Mouse (Mus musculus): Measurements from ENCODE around the gene Ssb.
"Not testable (repeated sequence)": the region's sequence is repeated elsewhere in the genome, so short reads cannot be mapped to it uniquely, and the experiment has no call there.

The Ssb gene

DNA sequence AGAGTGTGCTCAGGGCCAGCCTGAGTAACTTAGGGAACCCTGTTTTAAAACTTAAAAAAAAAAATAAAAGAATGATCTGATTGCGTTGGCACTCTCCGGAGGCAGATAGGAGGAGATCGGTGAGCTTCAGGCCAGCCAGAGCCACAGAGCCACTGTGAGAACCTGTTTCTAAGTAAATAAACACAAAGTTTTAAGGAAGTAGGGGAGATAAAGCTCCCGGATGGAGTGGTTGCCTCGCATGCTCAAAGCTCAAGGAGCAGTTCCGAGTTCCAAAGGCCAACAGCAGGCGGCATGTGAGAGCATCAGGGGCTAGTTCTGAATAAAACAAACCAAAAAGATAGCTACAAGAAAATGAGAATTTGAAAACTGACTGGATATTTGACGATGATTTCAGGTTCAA is 5.0 kb upstream of the Ssb start:
- in situ Hi-C loops (cut with MboI; ENCODE audit: unreplicated experiment in 2 of 2), result loop anchor here (5.0 to 10.0 kb wide), 2 partner anchors 101 to 222 kb away; no protein-coding TSS in a partner anchor

DNA sequence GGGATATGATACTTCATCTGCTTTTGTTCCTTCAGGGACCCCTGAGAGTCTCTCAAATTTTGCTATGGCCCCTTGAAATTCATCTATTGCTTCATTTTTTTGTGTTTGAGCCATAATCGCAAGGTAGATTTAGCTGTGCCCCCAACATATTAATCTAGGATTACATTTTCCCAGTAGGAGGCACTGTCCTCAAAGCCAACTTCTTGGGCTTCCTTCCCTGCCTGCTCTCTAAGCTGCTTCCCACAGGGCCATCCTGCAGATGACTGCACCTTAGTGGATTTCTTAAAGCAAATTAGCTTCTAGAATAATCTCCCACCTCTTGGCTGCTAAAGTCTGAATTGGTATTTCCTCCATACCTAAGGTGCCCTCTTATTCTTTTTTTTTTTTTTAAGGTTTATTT is 3.5 kb upstream of the Ssb start:
- in situ Hi-C loops (cut with MboI; ENCODE audit: unreplicated experiment in 2 of 2), result loop anchor here (5.0 to 10.0 kb wide), 2 partner anchors 99 to 223 kb away; no protein-coding TSS in a partner anchor

DNA sequence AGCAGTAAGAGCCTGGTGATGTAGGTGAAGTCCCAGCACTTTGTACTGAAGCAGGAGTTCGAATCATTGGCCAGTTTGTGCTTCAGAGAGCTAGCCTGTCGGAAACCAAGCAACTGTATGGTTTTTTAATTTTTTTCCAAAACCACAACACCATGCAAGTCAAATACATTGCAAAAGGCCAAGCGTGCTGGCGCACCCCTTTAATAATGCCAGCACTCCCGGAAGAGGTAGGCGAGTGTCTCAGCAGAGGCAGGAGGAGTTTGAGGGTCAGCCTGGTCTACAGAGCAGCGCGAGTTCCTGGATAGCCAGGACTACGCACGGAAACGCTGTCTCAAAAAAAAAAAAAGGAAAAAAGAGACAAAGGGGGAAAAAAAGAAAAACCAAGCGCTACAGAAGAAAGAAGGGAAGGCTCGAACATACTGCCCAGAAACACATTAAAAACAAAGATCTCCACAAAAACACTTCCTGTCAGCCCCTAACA is 350 bp upstream of the Ssb start:
- in situ Hi-C loops (cut with MboI; ENCODE audit: unreplicated experiment in 2 of 2), result loop anchor here in 1 of 2 experiments (5.0 kb wide), 1 partner anchor 134 kb away; no protein-coding TSS in a partner anchor

- in situ Hi-C loops (cut with MboI; ENCODE audit: unreplicated experiment in 2 of 2), result loop anchor here in 1 of 2 experiments (5.0 kb wide), 1 partner anchor 135 kb away; no protein-coding TSS in a partner anchor
Measured at GRCm38 (mm10) chr2:69862117-69862657, 825 bp downstream of the Ssb start.

- in situ Hi-C loops (cut with MboI; ENCODE audit: unreplicated experiment in 2 of 2), result loop anchor here (10.0 to 25.0 kb wide), 3 partner anchors 169 to 1978 kb away; partner anchors contain the start of genes Fastkd1 (in 1 of the 2) and Pdk1 (in 1 of the 2)
Measured at GRCm38 (mm10) chr2:69883990-69884391, 22.6 kb downstream of the Ssb start.

GRCm38 (mm10) chr2:69884581-69884980 is 23.2 kb downstream of the Ssb start:
- in situ Hi-C loops (cut with MboI; ENCODE audit: unreplicated experiment in 2 of 2), result loop anchor here (10.0 to 25.0 kb wide), 3 partner anchors 170 to 1978 kb away; partner anchors contain the start of genes Fastkd1 (in 1 of the 2) and Pdk1 (in 1 of the 2)

DNA sequence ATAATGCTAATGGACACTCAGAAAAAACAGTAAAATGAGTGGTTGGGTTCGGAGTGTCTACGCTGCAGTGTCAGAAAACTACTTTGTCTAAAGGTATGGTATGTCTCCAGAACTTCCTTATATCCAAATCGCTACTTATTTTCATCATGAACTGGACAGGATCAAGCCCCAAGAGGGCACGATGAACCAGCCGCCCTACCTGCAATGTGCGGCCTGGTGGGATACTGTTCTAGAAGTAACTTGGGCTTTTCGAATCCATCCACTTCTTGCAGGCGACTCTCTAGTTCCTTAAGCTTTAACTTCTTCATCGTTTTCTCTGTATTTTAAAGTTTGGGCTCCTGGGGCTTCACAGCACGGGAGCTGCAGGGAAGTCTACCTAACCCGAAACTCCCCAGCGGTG is 23.7 kb downstream of the Ssb start:
- in situ Hi-C loops (cut with MboI; ENCODE audit: unreplicated experiment in 2 of 2), result loop anchor here (10.0 to 25.0 kb wide), 3 partner anchors 170 to 1977 kb away; partner anchors contain the start of genes Fastkd1 (in 1 of the 2) and Pdk1 (in 1 of the 2)

DNA sequence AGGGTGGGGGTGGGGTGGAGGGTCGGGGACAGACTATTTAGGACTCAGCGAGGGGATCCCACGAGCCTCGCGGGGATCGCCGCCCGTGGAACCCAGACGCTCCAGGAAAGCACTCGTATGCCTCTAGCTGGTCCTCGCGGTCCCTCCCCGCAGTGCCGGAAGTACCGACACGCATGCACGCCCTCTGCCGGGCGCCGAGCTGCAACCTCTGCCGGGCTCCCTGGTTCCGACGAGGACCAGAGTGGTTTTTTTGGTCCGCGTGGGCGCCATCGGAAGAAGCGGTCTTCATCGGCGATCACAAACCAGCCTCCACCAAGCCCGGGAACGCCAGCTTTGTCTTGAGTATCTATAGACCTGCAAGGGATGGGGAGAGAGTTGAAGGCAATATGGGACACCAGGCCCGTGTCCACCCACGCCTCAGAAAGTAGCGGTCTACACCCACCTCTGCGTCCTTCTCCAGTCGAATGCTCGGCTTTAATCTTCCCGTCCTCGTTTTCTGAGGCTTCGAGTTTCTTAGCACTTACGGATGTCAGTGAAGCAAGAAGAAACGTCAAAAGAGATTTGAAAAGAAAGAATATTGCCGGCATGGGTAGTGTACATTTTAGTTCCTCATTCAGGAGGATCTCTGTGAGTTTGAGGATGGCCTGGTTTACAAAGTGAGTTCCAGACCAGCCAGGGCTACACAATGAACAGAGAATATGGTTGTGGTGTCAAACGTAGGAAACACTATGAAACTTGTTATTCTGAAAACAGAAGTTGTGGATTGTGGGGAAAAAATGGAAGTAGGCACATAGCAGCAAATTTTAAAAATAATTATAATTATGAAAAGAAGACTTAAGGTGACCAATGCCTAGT is 24.3 kb downstream of the Ssb start, which contains the start of gene Mettl5:
TSS of gene Mettl5 (minus strand) at position 165 of the 855 bp plus-strand sequence.
- in situ Hi-C loops (cut with MboI; ENCODE audit: unreplicated experiment in 2 of 2), result loop anchor here (10.0 to 25.0 kb wide), 3 partner anchors 171 to 1977 kb away; partner anchors contain the start of genes Fastkd1 (in 1 of the 2) and Pdk1 (in 1 of the 2)

- in situ Hi-C loops (cut with MboI; ENCODE audit: unreplicated experiment in 2 of 2), result loop anchor here (10.0 to 25.0 kb wide), 3 partner anchors 174 to 1973 kb away; partner anchors contain the start of genes Fastkd1 (in 1 of the 2) and Pdk1 (in 1 of the 2)
Measured at GRCm38 (mm10) chr2:69888957-69889356, 27.6 kb downstream of the Ssb start.

- in situ Hi-C loops (cut with MboI; ENCODE audit: unreplicated experiment in 2 of 2), result loop anchor here in 1 of 2 experiments (25.0 kb wide), 1 partner anchor 1971 kb away; the partner anchor contains the start of gene Pdk1
Measured at GRCm38 (mm10) chr2:69890843-69891242, 29.5 kb downstream of the Ssb start.

- in situ Hi-C loops (cut with MboI; ENCODE audit: unreplicated experiment in 2 of 2), result loop anchor here in 1 of 2 experiments (25.0 kb wide), 1 partner anchor 1969 kb away; the partner anchor contains the start of gene Pdk1
Measured at GRCm38 (mm10) chr2:69893145-69893544, 31.8 kb downstream of the Ssb start.

GRCm38 (mm10) chr2:69893891-69894290 is 32.5 kb downstream of the Ssb start:
- in situ Hi-C loops (cut with MboI; ENCODE audit: unreplicated experiment in 2 of 2), result loop anchor here in 1 of 2 experiments (25.0 kb wide), 1 partner anchor 1968 kb away; the partner anchor contains the start of gene Pdk1

DNA sequence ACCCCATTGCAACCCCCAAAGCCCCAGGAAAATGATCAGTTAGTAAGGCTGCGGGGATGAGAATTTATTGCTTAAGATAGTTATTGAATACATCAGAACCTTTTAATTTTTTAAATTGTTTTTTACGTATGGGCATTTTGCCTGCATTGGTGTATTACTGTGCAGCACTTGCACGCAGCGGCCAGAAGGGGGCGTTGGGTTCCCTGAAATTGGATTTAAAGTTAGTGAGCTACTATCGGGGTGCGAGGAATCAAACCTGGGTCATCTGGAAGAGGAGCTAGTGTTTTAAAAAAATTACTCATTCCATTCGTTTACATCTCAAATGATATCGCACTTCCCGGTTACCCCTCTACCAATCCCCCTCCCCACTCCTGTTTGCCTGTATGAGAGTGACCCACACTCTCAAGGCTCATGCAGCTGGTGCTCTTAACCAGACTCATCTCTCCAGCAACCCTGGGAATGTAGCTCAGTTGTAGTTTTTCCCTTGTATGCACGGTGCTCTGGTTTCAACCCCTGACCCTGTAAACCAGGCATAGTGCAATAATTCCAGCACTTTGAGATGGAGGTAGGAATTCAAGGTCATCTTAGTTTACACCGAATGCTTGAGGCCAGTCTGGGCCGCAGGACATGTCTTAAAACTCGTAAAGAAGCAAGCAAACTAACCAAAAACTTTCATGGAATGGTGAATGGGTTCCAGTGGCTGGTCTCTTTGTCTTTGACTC is 34.3 kb downstream of the Ssb start:
- in situ Hi-C loops (cut with MboI; ENCODE audit: unreplicated experiment in 2 of 2), result loop anchor here in 1 of 2 experiments (25.0 kb wide), 1 partner anchor 1967 kb away; the partner anchor contains the start of gene Pdk1

DNA sequence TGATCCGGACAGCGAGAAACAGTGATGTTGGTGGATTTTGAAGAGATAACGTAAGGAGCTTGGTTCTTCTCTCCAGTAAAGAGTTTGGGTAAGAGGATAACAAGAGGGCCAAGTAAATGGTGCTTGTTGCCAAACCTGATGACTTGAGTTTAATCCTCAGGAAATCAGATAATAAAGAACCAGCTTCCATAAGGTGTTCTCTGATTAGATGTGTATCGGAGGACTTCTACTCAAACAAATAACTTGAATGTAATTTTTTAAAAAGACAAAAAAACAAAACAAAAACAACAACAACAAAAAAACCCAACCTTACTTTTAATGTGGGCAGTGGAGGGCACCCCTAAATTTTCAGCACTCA is 34.8 kb downstream of the Ssb start:
- in situ Hi-C loops (cut with MboI; ENCODE audit: unreplicated experiment in 2 of 2), result loop anchor here in 1 of 2 experiments (25.0 kb wide), 1 partner anchor 1966 kb away; the partner anchor contains the start of gene Pdk1

DNA sequence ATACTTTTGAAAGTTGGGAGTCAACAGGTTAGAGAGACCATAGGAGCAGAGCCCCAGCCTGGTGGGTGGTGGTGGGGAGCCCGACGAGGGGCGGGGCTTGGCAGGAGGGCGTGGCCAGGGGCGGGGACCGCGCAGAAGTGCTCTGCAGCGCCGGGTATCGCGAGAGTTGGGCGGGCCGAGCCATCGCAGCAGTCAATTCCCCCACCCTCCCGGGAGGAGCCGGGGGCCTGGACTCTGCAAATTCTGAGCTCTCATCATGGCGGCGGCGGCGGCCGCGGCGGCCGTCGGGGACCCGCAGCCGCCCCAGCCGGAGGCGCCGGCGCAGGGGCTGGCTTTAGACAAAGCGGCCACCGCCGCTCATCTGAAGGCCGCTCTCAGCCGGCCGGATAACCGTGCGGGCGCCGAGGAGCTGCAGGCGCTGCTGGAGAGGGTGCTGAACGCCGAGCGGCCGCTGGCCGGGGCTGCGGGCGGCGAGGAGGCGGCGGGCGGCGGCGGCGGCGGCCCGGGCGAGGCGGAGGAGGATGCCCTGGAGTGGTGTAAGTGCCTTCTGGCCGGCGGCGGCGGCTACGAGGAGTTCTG is 35.8 kb downstream of the Ssb start, which contains the start of gene Ubr3:
TSS of gene Ubr3 (plus strand) at position 208 of the 579 bp plus-strand sequence.
- in situ Hi-C loops (cut with MboI; ENCODE audit: unreplicated experiment in 2 of 2), result loop anchor here in 1 of 2 experiments (25.0 kb wide), 1 partner anchor 1965 kb away; the partner anchor contains the start of gene Pdk1

DNA sequence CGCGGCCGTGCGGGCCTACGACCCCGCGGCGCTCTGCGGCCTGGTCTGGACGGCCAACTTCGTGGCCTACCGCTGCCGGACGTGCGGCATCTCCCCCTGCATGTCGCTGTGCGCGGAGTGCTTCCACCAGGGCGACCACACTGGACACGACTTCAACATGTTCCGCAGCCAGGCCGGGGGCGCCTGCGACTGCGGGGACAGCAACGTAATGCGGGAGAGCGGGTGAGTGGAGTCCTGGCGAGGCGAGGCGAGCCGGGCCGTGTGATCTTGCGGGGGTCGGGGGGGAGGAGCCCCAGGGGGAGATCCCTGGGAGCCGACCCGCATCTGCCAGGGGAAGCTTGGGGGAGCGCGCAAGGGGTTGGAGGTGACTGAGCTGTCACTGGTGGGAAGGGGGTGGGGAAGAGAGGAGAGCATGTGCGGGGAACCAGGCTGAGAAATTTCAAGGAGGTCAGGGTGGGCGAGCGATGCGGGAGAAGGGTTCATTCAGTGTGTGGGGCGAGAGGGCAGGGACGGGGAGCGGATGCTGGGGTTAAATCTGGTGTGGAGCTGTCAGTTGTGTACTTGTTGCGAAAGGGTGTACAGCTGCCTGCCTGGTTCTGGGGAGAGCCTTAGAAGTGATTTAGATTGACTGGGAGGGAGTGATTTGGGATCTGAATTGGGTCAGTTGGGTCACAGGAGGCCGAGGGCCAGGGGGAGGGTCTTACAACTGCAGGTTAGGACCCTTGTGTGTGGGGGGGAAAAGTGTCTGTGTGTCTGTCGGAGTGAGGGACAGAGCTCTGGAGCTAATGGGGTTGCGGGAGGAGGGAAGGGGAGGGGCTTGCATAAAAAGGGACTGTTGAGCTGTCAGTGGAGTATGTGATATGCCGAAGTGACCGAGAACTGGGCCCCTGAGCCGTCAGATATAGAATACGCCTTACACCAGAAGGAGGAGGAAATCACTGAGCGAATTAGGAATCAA is 36.5 kb downstream of the Ssb start:
- in situ Hi-C loops (cut with MboI; ENCODE audit: unreplicated experiment in 2 of 2), result loop anchor here in 1 of 2 experiments (25.0 kb wide), 1 partner anchor 1964 kb away; the partner anchor contains the start of gene Pdk1

- in situ Hi-C loops (cut with MboI; ENCODE audit: unreplicated experiment in 2 of 2), result no loop called here
Measured at GRCm38 (mm10) chr2:69903541-69903940, 42.2 kb downstream of the Ssb start.

- in situ Hi-C loops (cut with MboI; ENCODE audit: unreplicated experiment in 2 of 2), result not testable (repeated sequence)
Measured at GRCm38 (mm10) chr2:69907394-69907793, 46.0 kb downstream of the Ssb start.

Data from v-Abl transformed pro-B cells (cell line).